Mouse (Mus musculus) forebrain, embryonic 12.5 days (tissue): ENCODE measurements at regions not wholly inside any gene's neighbourhood (a gene's known extent, or its start where the extent isn't known, plus 50 kb on each side); places are given as distances from the start of the nearest gene placed in this dataset.
A peak's percentile ranks its signal among the peaks of the same experiment; 100 is the strongest.

Experiments used
- ATAC-seq: fragments of 200-750 bp; cut with Nextera tagmentation; 2 replicates; pipeline ENCODE4 v1.8.0; 2017; ENCODE audit warnings: moderate TSS enrichment; ENCODE audit not compliant: low FRiP score
- H3K27ac ChIP-seq: fragments of 300-500 bp; sonication (generic); 2 replicates; pipeline ENCODE4 v1.5.1; 2016; ENCODE audit warnings: mild to moderate bottlenecking
- H3K27me3 ChIP-seq: fragments of 300-500 bp; sonication (generic); 2 replicates; pipeline ENCODE4 v1.6.1; 2016; ENCODE audit warnings: mild to moderate bottlenecking
- H3K36me3 ChIP-seq: fragments of 300-500 bp; sonication (generic); replicated peaks from 2 replicates; pipeline ENCODE4 v1.6.1; 2016; ENCODE audit warnings: mild to moderate bottlenecking
- H3K4me1 ChIP-seq: fragments of 300-500 bp; sonication (generic); 2 replicates; pipeline ENCODE4 v1.6.1; 2016
- H3K4me2 ChIP-seq: fragments of 300-500 bp; sonication (generic); 2 replicates; pipeline ENCODE4 v1.6.1; 2016; ENCODE audit warnings: mild to moderate bottlenecking, moderate library complexity
- H3K4me3 ChIP-seq: fragments of 300-500 bp; sonication (generic); replicated peaks from 2 replicates; pipeline ENCODE4 v1.5.1; 2016; ENCODE audit warnings: mild to moderate bottlenecking
- H3K9ac ChIP-seq: fragments of 300-500 bp; sonication (generic); 2 replicates; pipeline ENCODE4 v1.6.1; 2016; ENCODE audit warnings: mild to moderate bottlenecking
- H3K9me3 ChIP-seq: fragments of 300-500 bp; sonication (generic); 2 replicates; pipeline ENCODE4 v1.6.1; 2016
- WGBS: fragments of 180-500 bp; shearing (Covaris S2); methylation state at CpG from one replicate; pipeline ENCODE4 v1.1.7; 2016; 5-methylcytosine and 5-hydroxymethylcytosine counted together

GRCm38 (mm10) chr5:64504507-64504906 is 298.7 kb upstream of the Klf3 start:
- ATAC-seq: no peak
- WGBS: 34% methylated on average over 6 of the region's 6 CpGs
- no peak overlapping the region for H3K4me3 ChIP-seq

GRCm38 (mm10) chr5:64505227-64505834 is 297.9 kb upstream of the Klf3 start:
- Histone ChIP-seq H3K9ac (no peak overlapping the region), H3K27ac (0 out of 2 replicates have a peak overlapping the region, but pooled peaks have one; percentile 59), H3K9me3 (no peaks in the 10 kb centered on the region), H3K27me3 (no peaks in the 10 kb centered on the region; the same call in 1 of the 2 replicates), H3K4me3 (peak overlapping the region; percentile 31), H3K4me2 (peak overlapping the region; percentile 60), H3K36me3 (no peaks in the 10 kb centered on the region), H3K4me1 (peaks cover 29% of the 10 kb centered on the region)
- peak; percentile 84 for ATAC-seq
- WGBS: under 1% methylated on average over 17 of the region's 17 CpGs

More at GRCm38 (mm10) chr5:64504507-64504906, 298.7 kb upstream of the Klf3 start:
- Histone ChIP-seq H3K9ac (no peak overlapping the region), H3K36me3 (no peaks in the 10 kb centered on the region), H3K27ac (no peak overlapping the region), H3K27me3 (no peaks in the 10 kb centered on the region; the same call in 1 of the 2 replicates), H3K4me1 (peaks cover 29% of the 10 kb centered on the region), H3K4me2 (no peak overlapping the region), H3K9me3 (no peaks in the 10 kb centered on the region)

DNA sequence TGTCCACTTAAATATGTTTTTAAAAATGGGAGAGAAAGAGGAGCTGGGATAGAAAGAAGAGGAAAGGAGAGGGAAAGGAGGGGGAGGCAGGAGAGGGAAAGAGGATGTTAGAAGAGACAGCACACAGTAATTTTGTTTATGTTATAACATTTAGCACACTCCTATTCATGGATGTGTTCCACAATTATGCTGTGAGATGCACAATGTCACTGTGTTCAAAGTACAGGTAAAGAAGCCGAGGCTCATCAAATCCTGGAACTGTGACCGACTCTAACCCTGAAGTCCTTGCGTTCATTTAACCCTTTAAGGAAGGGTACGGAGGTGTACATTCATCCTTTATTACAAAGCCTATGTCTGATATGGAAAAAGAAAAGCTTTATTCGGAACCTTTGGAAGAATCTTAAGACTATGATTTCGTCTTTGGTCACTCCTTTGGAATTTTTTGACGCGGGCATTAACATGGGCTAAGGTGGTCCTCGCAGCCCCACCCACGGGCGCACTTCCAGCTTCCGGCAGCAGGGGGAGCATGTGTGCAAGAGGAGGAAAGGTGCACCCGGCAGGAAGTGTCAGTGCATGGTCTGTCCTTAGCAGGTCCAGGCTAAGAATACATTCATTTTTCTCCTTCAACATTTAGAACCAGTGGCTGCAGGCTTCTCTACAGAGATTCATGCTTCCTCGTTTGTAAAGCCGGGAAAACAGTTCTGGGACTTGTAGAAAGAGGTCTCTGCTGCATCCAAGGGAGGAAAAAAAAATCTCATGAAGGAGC is 297.2 kb upstream of the Klf3 start:
- Histone ChIP-seq H3K36me3 (no peaks in the 10 kb centered on the region), H3K9ac (no peak overlapping the region), H3K9me3 (no peaks in the 10 kb centered on the region), H3K27ac (no peak overlapping the region), H3K4me1 (peaks cover 29% of the 10 kb centered on the region), H3K4me3 (peak overlapping the region; percentile 31), H3K27me3 (no peaks in the 10 kb centered on the region; the same call in 1 of the 2 replicates), H3K4me2 (peak overlapping the region; percentile 60)
- peak; percentile 82 for ATAC-seq
- WGBS: 2% methylated on average over 15 of the region's 15 CpGs

DNA sequence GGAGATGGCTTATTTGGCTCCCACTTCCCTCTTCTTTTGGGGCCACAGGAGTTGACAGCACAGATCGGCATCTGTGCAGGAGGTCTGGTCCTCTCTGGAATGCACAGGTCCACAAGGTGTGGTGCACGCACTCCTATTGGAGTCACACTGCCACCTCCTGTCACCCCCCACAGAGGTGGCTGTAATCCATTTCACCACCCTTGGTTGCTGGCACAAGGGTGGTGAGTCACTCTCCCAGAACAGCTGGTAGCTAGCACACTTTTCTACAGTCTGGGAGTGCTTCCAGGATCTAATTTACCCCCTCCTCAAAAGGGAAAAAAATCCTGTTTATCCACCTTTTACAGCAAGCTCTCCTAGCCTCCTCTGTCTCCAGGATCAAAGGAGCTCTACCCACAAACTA is 294.6 kb upstream of the Klf3 start:
- peaks cover 27% of the 10 kb centered on the region for H3K4me1 ChIP-seq
- WGBS: 88% methylated on average over 2 of the region's 2 CpGs
- H3K9ac ChIP-seq: no peak overlapping the region
- H3K4me2 ChIP-seq: no peak overlapping the region
- H3K4me3 ChIP-seq: no peak overlapping the region
- no peak for ATAC-seq
- H3K9me3 ChIP-seq: no peaks in the 10 kb centered on the region
- no peaks in the 10 kb centered on the region; the same call in 1 of the 2 replicates for H3K27me3 ChIP-seq
- no peak overlapping the region for H3K27ac ChIP-seq
- no peaks in the 10 kb centered on the region for H3K36me3 ChIP-seq

DNA sequence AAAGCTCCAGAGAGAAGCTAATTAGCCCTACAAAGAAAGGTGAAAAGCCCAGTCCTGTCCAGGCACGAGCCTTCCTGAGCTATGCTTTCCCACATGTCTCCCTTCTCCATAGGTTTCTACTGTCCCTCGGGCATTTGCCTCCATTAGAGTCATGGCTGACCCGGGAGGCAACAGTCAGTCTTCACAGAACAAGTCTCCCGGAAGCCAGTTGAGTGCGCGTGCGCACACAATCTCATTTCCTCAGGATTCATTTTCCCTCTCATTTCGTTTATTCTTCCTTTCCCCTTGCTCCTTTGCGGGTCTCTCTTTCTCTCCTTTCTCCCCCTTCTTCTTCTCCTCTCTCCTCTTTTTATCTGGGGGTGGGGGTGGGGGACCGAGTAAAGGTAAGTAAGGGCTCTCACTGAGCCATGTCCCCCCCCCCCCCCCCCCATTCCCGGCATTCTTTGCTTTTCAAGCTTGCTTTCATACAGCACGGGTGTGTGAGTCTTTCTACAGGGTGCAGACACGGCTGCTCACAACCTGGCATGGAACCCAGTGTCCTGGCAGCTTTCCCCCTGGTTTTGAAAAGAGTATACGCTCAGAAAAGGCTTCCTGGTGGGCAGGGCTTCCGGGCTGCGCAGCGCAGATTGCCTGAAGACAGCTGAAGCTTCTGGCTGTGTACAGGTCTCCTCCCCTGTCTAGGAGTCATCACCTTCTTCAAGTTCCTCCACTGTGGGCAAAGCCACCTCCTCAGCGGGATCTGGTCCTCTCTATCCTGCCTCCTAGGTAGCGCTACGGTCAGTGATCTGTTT is 289.8 kb upstream of the Klf3 start:
- H3K36me3 ChIP-seq: no peaks in the 10 kb centered on the region
- no peak overlapping the region for H3K4me3 ChIP-seq
- H3K9me3 ChIP-seq: no peaks in the 10 kb centered on the region
- H3K9ac ChIP-seq: no peak overlapping the region
- no peak overlapping the region for H3K4me2 ChIP-seq
- no peak for ATAC-seq
- no peaks in the 10 kb centered on the region; the same call in 1 of the 2 replicates for H3K27me3 ChIP-seq
- H3K27ac ChIP-seq: no peak overlapping the region
- no peaks in the 10 kb centered on the region for H3K4me1 ChIP-seq
- WGBS: 82% methylated on average over 19 of the region's 20 CpGs

GRCm38 (mm10) chr5:64516115-64516665 is 287.0 kb upstream of the Klf3 start:
- no peaks in the 10 kb centered on the region for H3K9me3 ChIP-seq
- no peak overlapping the region for H3K4me3 ChIP-seq
- H3K27me3 ChIP-seq: no peaks in the 10 kb centered on the region
- ATAC-seq: no peak
- H3K4me1 ChIP-seq: no peaks in the 10 kb centered on the region
- no peak overlapping the region for H3K9ac ChIP-seq
- H3K4me2 ChIP-seq: no peak overlapping the region
- H3K36me3 ChIP-seq: no peaks in the 10 kb centered on the region
- no peak overlapping the region for H3K27ac ChIP-seq
- WGBS: 90% methylated on average over 13 of the region's 13 CpGs

DNA sequence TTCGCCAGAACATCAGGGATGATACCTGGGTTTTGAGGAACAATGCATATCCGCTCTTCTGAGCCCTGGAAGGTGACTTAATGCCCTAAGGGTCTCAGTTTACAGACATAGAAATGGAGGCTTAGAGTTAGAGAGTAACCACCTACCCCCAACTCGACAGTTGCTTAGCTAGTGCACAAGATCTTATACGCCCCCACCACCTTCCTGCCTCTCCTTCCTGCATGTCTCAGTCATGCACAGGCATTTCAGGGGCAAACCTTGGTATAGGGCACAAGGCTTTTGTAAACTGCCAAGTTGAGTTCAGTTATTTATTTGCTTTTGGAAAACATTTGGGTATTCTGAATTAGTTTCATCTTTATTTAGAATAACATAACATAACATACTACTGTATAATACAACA is 285.9 kb upstream of the Klf3 start:
- Histone ChIP-seq H3K4me2 (no peak overlapping the region), H3K9me3 (no peaks in the 10 kb centered on the region), H3K27ac (no peak overlapping the region), H3K4me1 (no peaks in the 10 kb centered on the region), H3K36me3 (no peaks in the 10 kb centered on the region), H3K27me3 (no peaks in the 10 kb centered on the region), H3K9ac (no peak overlapping the region), H3K4me3 (no peak overlapping the region)
- no peak for ATAC-seq
- WGBS: 86% methylated on average over 4 of the region's 4 CpGs

GRCm38 (mm10) chr5:64517835-64518234 is 285.4 kb upstream of the Klf3 start:
- Histone ChIP-seq H3K27ac (no peak overlapping the region), H3K4me2 (no peak overlapping the region), H3K27me3 (no peaks in the 10 kb centered on the region), H3K9me3 (no peaks in the 10 kb centered on the region), H3K36me3 (no peaks in the 10 kb centered on the region), H3K4me3 (no peak overlapping the region), H3K9ac (no peak overlapping the region), H3K4me1 (no peaks in the 10 kb centered on the region)
- ATAC-seq: no peak
- 55% methylated on average over 3 of the region's 3 CpGs for WGBS

DNA sequence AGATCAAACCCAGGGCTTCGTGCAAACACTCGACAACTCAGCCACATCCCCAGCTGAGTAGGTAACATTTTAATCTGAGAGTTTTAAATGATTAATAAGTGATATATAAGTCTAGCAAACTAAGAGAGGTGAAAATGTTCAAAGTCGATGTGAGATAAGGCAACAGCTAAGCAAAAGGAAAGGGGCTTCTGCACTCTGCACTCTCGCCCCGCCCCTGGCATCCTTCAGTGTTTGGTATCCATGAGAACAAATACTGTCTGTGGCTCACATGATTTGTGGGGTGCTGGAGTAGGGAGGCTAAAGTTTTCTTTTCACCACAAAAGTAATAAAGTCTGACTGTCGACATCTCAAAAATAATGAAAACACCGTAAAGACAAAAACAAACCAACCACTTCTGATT is 284.2 kb upstream of the Klf3 start:
- Histone ChIP-seq H3K9me3 (no peaks in the 10 kb centered on the region), H3K4me2 (no peak overlapping the region), H3K9ac (no peak overlapping the region), H3K4me1 (no peaks in the 10 kb centered on the region), H3K36me3 (no peaks in the 10 kb centered on the region), H3K27ac (no peak overlapping the region), H3K4me3 (no peak overlapping the region), H3K27me3 (no peaks in the 10 kb centered on the region)
- 92% methylated on average over 7 of the region's 7 CpGs for WGBS
- ATAC-seq: no peak

GRCm38 (mm10) chr5:64519731-64520130 is 283.5 kb upstream of the Klf3 start:
- Histone ChIP-seq H3K9me3 (no peaks in the 10 kb centered on the region), H3K4me3 (no peak overlapping the region), H3K4me2 (no peak overlapping the region), H3K27ac (no peak overlapping the region), H3K27me3 (no peaks in the 10 kb centered on the region), H3K36me3 (no peaks in the 10 kb centered on the region), H3K9ac (no peak overlapping the region), H3K4me1 (no peaks in the 10 kb centered on the region)
- 86% methylated on average over 12 of the region's 12 CpGs for WGBS
- ATAC-seq: no peak

DNA sequence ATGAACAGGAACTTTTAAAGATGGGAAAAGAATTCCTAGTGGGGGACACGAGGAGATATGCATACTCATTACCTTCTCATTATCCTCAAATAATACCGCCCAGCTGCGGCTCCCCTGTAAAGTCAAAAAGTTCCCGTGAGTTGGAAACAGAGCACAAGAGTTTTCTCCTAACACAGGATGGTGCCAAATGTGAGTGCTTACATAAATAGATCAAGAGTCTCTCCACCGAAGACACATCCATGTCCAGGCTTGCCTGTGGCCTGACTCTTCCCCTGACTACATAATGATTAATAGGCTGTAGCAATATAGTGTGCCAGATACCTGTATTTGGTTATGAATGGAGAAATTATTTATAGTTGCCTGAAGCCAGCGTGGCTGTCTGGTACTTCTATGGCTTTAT is 281.8 kb upstream of the Klf3 start:
- WGBS: 82% methylated on average over 6 of the region's 6 CpGs
- Histone ChIP-seq H3K27ac (no peak overlapping the region), H3K27me3 (no peaks in the 10 kb centered on the region)

DNA sequence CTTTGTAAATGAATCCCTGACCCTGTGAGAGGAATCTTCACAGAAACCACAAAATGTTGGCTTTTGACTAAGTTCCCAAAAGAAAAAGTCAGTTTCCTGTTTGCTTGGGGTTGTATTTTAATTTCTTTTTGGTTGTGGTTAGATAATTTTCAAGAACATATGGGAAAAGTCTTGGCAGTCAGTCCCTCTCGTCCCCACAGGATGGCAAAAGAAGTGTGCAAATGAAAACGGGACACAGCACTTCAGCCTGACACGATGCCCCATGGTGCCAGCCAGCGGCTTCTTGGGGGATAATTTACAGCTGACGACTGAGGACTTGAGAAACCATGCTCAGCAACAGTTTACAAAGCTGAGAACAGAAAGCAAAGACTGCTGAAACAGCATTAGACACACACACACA is 281.2 kb upstream of the Klf3 start:
- Histone ChIP-seq H3K27me3 (no peaks in the 10 kb centered on the region), H3K36me3 (no peaks in the 10 kb centered on the region), H3K9me3 (no peaks in the 10 kb centered on the region), H3K4me2 (no peak overlapping the region), H3K27ac (no peak overlapping the region), H3K9ac (no peak overlapping the region), H3K4me3 (no peak overlapping the region), H3K4me1 (no peaks in the 10 kb centered on the region)
- ATAC-seq: no peak
- WGBS: 53% methylated on average over 5 of the region's 5 CpGs

More for the DNA sequence above, 281.8 kb upstream of the Klf3 start:
- Histone ChIP-seq H3K36me3 (no peaks in the 10 kb centered on the region), H3K4me2 (no peak overlapping the region), H3K9me3 (no peaks in the 10 kb centered on the region), H3K4me3 (no peak overlapping the region), H3K9ac (no peak overlapping the region), H3K4me1 (no peaks in the 10 kb centered on the region)
- ATAC-seq: no peak
